ENCODE assay signal across 21 mouse cellular contexts in the genomic region with DNA sequence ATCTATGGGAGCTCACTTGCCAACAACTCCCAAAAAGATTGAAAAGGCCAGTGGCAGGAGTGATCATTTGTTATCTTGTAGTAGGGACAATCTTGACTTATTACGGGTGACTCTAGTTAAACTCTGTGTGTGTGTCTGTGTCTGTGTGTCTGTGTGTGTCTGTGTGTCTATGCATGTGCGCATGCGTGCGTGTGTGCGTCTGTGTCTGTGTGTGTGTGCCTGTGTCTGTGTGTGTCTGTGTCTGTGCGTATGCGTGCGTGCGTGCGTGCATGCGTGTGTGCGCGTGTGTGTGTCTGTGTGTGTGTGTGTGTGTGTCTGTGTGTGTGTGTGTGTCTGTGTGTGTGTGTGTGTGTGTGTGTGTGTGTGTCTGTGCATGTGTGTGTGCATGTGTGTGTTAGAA.
DNase-seq lines count a peak whose midpoint lies in the region; ATAC-seq and TF ChIP-seq lines count a peak whose summit lies in the region.
"Had no signal": no experiment of that assay in that cellular context is flagged by ENCODE, and none has a peak within 500 bp of the region (broad histone marks: within the 10 kb centered on the region; RNA-seq: fewer than 3 reads in every experiment).

No protein-coding gene starts in this region.

- ATAC-seq in hindbrain, embryonic 12.5 days (ENCODE audit: low FRiP score), result no peak
- ATAC-seq in hindbrain, embryonic 16.5 days, result no peak
- ATAC-seq in midbrain, embryonic 15.5 days (replicated peaks), result 0 out of 2 replicates have a peak, but pooled peaks have one; percentile 25
- peak; percentile 50; the same call in 1 of the 2 replicates for ATAC-seq in neural tube, embryonic 14.5 days (ENCODE audit: low read depth)
- ATAC-seq: activated CD4-positive, CD25-positive, alpha-beta regulatory T cell, adult 4 months; inflammation-experienced regulatory T-cells, adult 6 months; Patski had no signal

- H3K27me3 ChIP-seq in hindbrain, embryonic 12.5 days, result no peaks in the 10 kb centered on the region
- H3K27me3 ChIP-seq in hindbrain, embryonic 16.5 days (replicated peaks; ENCODE audit: control insufficient read depth, insufficient read depth, low read length), result no peaks in the 10 kb centered on the region
- no peaks in the 10 kb centered on the region for H3K27me3 ChIP-seq in midbrain, embryonic 15.5 days (replicated peaks)
- H3K27me3 ChIP-seq in midbrain, embryonic 10.5 days (ENCODE audit: low read depth, poor library complexity, severe bottlenecking), result no peaks in the 10 kb centered on the region
- H3K27me3 ChIP-seq in neural tube, embryonic 14.5 days (ENCODE audit: control insufficient read depth, insufficient read depth, low read length), result no peaks in the 10 kb centered on the region
- H3K27me3 ChIP-seq: CH12.LX; embryonic facial prominence, embryonic 12.5 days; forebrain, embryonic 13.5 days had no signal

- no peaks in the 10 kb centered on the region for H3K9me3 ChIP-seq in hindbrain, embryonic 12.5 days (replicated peaks)
- H3K9me3 ChIP-seq in hindbrain, embryonic 16.5 days (ENCODE audit: control insufficient read depth, low read length), result no peaks in the 10 kb centered on the region
- no peaks in the 10 kb centered on the region for H3K9me3 ChIP-seq in midbrain, embryonic 15.5 days
- no peaks in the 10 kb centered on the region for H3K9me3 ChIP-seq in midbrain, embryonic 10.5 days (replicated peaks)
- no peaks in the 10 kb centered on the region for H3K9me3 ChIP-seq in neural tube, embryonic 14.5 days (ENCODE audit: control insufficient read depth, low read length)
- H3K9me3 ChIP-seq: embryonic facial prominence, embryonic 12.5 days; forebrain, embryonic 13.5 days; heart, embryonic 10.5 days had no signal

- WGBS in hindbrain, embryonic 12.5 days, result 87% methylated on average over 13 of the region's 13 CpGs
- whole genome bisulfite sequencing in hindbrain, embryonic 16.5 days, result 97% methylated on average over 13 of the region's 13 CpGs
- WGBS in midbrain, embryonic 15.5 days, result 98% methylated on average over 13 of the region's 13 CpGs
- WGBS in midbrain, embryonic 10.5 days, result 96% methylated on average over 13 of the region's 13 CpGs
- 81% methylated on average over 13 of the region's 13 CpGs for WGBS in neural tube, embryonic 14.5 days

- no peak for DNase-seq in layer of hippocampus, adult 2 months (ENCODE audit: low spot score in 2 of 2)
- DNase-seq in layer of hippocampus, adult 18-20 months (ENCODE audit: low spot score in 2 of 2), result no peak
- DNase-seq in midbrain, embryonic 10.5 days (ENCODE audit: low spot score), result no peak
- DNase-seq: adrenal gland, postnatal 14 days; cerebellum, adult 11-12 months; cerebellum, adult 9-10 months; cerebellum, postnatal 25 days; gastrocnemius, postnatal 10 days; heart, adult 18-20 months; heart, postnatal 4 days had no signal

- no peak overlapping the region for H3K4me3 ChIP-seq in hindbrain, embryonic 12.5 days
- H3K4me3 ChIP-seq in hindbrain, embryonic 16.5 days (ENCODE audit: low read length), result no peak overlapping the region
- H3K4me3 ChIP-seq in layer of hippocampus, adult 2 months, result no peak overlapping the region
- no peak overlapping the region for H3K4me3 ChIP-seq in midbrain, embryonic 15.5 days
- H3K4me3 ChIP-seq in midbrain, embryonic 10.5 days, result no peak overlapping the region
- H3K4me3 ChIP-seq in neural tube, embryonic 14.5 days (ENCODE audit: low read depth, low read length), result no peak overlapping the region
- H3K4me3 ChIP-seq: embryonic facial prominence, embryonic 12.5 days; forebrain, embryonic 13.5 days; heart, embryonic 10.5 days had no signal

- H3K36me3 ChIP-seq in hindbrain, embryonic 12.5 days, result no peaks in the 10 kb centered on the region
- H3K36me3 ChIP-seq in hindbrain, embryonic 16.5 days (ENCODE audit: control insufficient read depth, insufficient read depth, low read length), result no peaks in the 10 kb centered on the region
- H3K36me3 ChIP-seq in midbrain, embryonic 15.5 days (replicated peaks), result no peaks in the 10 kb centered on the region
- H3K36me3 ChIP-seq in midbrain, embryonic 10.5 days, result no peaks in the 10 kb centered on the region
- no peaks in the 10 kb centered on the region for H3K36me3 ChIP-seq in neural tube, embryonic 14.5 days (ENCODE audit: control insufficient read depth, insufficient read depth, low read length)
- H3K36me3 ChIP-seq: embryonic facial prominence, embryonic 12.5 days; heart, embryonic 10.5 days had no signal

- no peak overlapping the region for H3K4me2 ChIP-seq in hindbrain, embryonic 12.5 days (replicated peaks)
- H3K4me2 ChIP-seq in hindbrain, embryonic 16.5 days (ENCODE audit: low read length), result no peak overlapping the region
- no peak overlapping the region for H3K4me2 ChIP-seq in midbrain, embryonic 15.5 days
- H3K4me2 ChIP-seq in neural tube, embryonic 14.5 days (ENCODE audit: low read depth, low read length), result no peak overlapping the region
- H3K4me2 ChIP-seq: embryonic facial prominence, embryonic 12.5 days; forebrain, embryonic 13.5 days had no signal

- H3K9ac ChIP-seq in hindbrain, embryonic 12.5 days, result no peak overlapping the region
- no peak overlapping the region for H3K9ac ChIP-seq in hindbrain, embryonic 16.5 days (ENCODE audit: low read depth, low read length)
- no peak overlapping the region for H3K9ac ChIP-seq in midbrain, embryonic 15.5 days
- H3K9ac ChIP-seq in neural tube, embryonic 14.5 days (replicated peaks; ENCODE audit: low read depth, low read length), result no peak overlapping the region
- H3K9ac ChIP-seq: embryonic facial prominence, embryonic 12.5 days; forebrain, embryonic 13.5 days had no signal

- peak overlapping the region; percentile 64 for H3K27ac ChIP-seq in hindbrain, embryonic 12.5 days
- no peak overlapping the region for H3K27ac ChIP-seq in hindbrain, embryonic 16.5 days (ENCODE audit: low read depth, low read length)
- H3K27ac ChIP-seq in layer of hippocampus, adult 2 months, result 0 out of 2 replicates have a peak overlapping the region, but pooled peaks have one; percentile 55
- no peak overlapping the region for H3K27ac ChIP-seq in midbrain, embryonic 15.5 days
- H3K27ac ChIP-seq in midbrain, embryonic 10.5 days (replicated peaks), result no peak overlapping the region
- peak overlapping the region; percentile 45; the same call in 1 of the 2 replicates for H3K27ac ChIP-seq in neural tube, embryonic 14.5 days (ENCODE audit: low read depth, low read length)
- H3K27ac ChIP-seq: embryonic facial prominence, embryonic 12.5 days; forebrain, embryonic 13.5 days; heart, embryonic 10.5 days had no signal

- TF ChIP-seq CTCF in layer of hippocampus, adult 2 months (conservative IDR thresholded peaks at IDR 0.05), result no peak

- H3K4me1 ChIP-seq in hindbrain, embryonic 12.5 days, result no peaks in the 10 kb centered on the region; the same call in 1 of the 2 replicates
- no peaks in the 10 kb centered on the region for H3K4me1 ChIP-seq in hindbrain, embryonic 16.5 days (ENCODE audit: control insufficient read depth, insufficient read depth, low read depth, low read length)
- no peaks in the 10 kb centered on the region for H3K4me1 ChIP-seq in midbrain, embryonic 15.5 days
- no peaks in the 10 kb centered on the region for H3K4me1 ChIP-seq in midbrain, embryonic 10.5 days
- H3K4me1 ChIP-seq in neural tube, embryonic 14.5 days (ENCODE audit: control insufficient read depth, insufficient read depth, low read length), result peaks cover 7% of the 10 kb centered on the region
- H3K4me1 ChIP-seq: embryonic facial prominence, embryonic 12.5 days; forebrain, embryonic 13.5 days; heart, embryonic 10.5 days had no signal

Comparison
In these comparisons a context has a peak if more than half of its experiments do, and no peak if none do; other contexts are left out.
1. H3K27ac ChIP-seq: peak in hindbrain, embryonic 12.5 days (single experiment), layer of hippocampus, adult 2 months (single experiment) and neural tube, embryonic 14.5 days (single experiment); none in hindbrain, embryonic 16.5 days (single experiment), midbrain, embryonic 15.5 days (single experiment) and midbrain, embryonic 10.5 days (single experiment).
2. ATAC-seq: peak in midbrain, embryonic 15.5 days (single experiment) and neural tube, embryonic 14.5 days (single experiment); none in hindbrain, embryonic 12.5 days (single experiment) and hindbrain, embryonic 16.5 days (single experiment).